Mouse (Mus musculus): ENCODE results near the gene Hipk2. TPM values are rescaled to one million over a fixed set of nuclear protein-coding genes. Genes with fewer than 3 reads are reported as not detected.

Hipk2 gene
- polyA plus RNA-seq, 1 experiment: 16.9 TPM

DNA sequence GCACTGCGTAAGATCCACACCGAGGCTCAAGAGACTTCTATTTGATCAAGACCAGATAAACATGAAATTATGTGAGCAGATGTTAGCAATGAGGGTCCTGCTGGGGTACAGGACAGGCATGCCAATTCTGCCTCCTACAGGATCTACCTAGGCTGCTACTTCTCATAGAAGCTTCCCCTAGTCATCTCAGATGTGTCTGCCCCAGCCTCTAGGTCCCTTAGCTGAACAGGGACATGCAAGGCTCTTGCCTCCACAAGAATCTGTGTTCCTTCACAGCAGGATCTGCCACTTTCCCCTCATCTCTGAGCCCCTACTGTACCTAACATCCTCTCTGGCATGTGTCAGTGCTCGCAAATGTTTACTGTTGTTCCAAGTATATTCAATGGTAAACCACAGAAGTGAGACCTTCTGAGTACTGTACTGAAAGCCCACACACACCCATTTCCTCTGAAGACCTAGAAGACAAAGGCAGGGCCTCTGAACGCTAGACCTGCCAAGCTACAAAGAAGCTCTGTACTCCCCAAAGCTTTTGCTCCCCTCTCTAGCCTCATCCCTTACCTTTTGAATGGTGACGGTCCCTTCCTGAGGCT lies 86.6 kb downstream of the Hipk2 start:
- Histone ChIP-seq H3K4me1 (replicated peaks; ENCODE audit: control insufficient read depth, insufficient read depth, low read length) (peaks cover 2% of the 10 kb centered on the region; the same call in 1 of the 2 replicates), H3K36me3 (ENCODE audit: control insufficient read depth, insufficient read depth, low read length) (no peaks in the 10 kb centered on the region), H3K4me3 (ENCODE audit: control insufficient read depth, insufficient read depth, low read length) (no peak overlapping the region), H3K27me3 (ENCODE audit: control insufficient read depth, insufficient read depth, low read length) (no peaks in the 10 kb centered on the region), H3K27ac (ENCODE audit: control insufficient read depth, insufficient read depth, low read length) (no peak overlapping the region)
- no peak for DNase-seq
- TF ChIP-seq POLR2A (IDR thresholded peaks at IDR 0.05; ENCODE audit: control insufficient read depth, extremely low read depth, insufficient read depth, low read length, poor library complexity) (no peak), CTCF (IDR thresholded peaks at IDR 0.05; ENCODE audit: borderline replicate concordance, control insufficient read depth, extremely low read depth, insufficient read depth, low read length, poor library complexity) (no peak)
- 63% methylated on average over 5 of the region's 5 CpGs for WGBS

DNA sequence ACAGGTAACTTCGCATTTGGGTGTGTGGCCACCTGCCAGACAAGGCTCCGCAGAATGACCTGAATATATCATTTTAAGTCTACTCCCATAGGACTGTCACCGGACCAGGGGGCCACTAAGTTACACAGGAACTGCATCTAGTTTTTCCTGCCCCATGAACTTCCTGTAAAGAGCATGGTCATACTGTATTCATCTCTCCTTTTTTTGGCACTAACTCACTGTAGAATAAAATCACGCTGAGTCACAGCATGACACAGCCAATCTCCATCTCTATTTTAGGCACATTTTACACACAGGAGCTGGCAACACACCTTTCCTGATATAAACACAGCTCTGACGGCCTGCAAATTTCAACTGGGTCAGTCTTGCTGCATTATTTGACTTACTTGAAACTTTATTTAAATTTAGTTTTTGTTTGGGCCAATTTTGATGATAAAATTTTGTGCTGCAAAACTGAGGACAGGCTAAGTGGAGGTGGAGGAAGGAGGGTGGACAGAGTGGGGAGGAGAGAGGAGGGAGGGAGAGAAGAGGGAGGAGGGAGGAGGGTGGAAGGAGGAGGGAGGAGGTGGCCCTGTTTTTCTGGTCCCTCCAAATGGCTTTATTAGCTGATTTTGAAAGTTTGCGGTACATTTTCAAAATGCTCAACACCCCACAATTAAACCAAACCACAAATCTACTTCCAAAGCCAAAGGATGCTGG lies 88.0 kb downstream of the Hipk2 start:
- no peak overlapping the region for H3K4me3 ChIP-seq (ENCODE audit: control insufficient read depth, insufficient read depth, low read length)
- TF ChIP-seq POLR2A (IDR thresholded peaks at IDR 0.05; ENCODE audit: control insufficient read depth, extremely low read depth, insufficient read depth, low read length, poor library complexity) (no peak), CTCF (IDR thresholded peaks at IDR 0.05; ENCODE audit: borderline replicate concordance, control insufficient read depth, extremely low read depth, insufficient read depth, low read length, poor library complexity) (no peak)
- whole genome bisulfite sequencing: 83% methylated on average over 6 of the region's 6 CpGs
- H3K27me3 ChIP-seq (ENCODE audit: control insufficient read depth, insufficient read depth, low read length): no peaks in the 10 kb centered on the region
- no peaks in the 10 kb centered on the region for H3K36me3 ChIP-seq (ENCODE audit: control insufficient read depth, insufficient read depth, low read length)
- peaks cover 2% of the 10 kb centered on the region; the same call in 1 of the 2 replicates for H3K4me1 ChIP-seq (replicated peaks; ENCODE audit: control insufficient read depth, insufficient read depth, low read length)
- DNase-seq: no peak
- no peak overlapping the region for H3K27ac ChIP-seq (ENCODE audit: control insufficient read depth, insufficient read depth, low read length)

DNA sequence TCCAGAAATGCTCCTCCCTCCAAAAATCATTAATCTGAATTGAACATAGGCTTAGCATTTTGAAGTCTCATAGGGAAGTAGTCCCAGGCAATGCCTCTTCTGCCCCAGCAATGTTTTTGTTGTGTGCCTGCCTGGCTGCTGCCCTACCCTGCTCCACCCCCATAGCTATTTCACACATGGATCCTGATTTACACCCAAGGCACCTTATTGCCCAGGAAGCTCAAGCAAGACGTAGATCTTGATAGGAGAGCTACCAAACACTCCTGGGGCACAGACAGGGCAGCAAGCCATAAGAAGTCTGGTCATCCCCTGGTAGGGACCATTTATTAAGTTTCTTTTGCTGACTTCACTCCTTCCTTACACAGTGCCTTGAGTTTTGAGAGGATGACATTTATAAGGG lies 88.8 kb downstream of the Hipk2 start:
- Histone ChIP-seq H3K4me1 (replicated peaks; ENCODE audit: control insufficient read depth, insufficient read depth, low read length) (peaks cover 2% of the 10 kb centered on the region; the same call in 1 of the 2 replicates), H3K27ac (ENCODE audit: control insufficient read depth, insufficient read depth, low read length) (no peak overlapping the region), H3K36me3 (ENCODE audit: control insufficient read depth, insufficient read depth, low read length) (no peaks in the 10 kb centered on the region), H3K27me3 (ENCODE audit: control insufficient read depth, insufficient read depth, low read length) (no peaks in the 10 kb centered on the region), H3K4me3 (ENCODE audit: control insufficient read depth, insufficient read depth, low read length) (no peak overlapping the region)
- whole genome bisulfite sequencing: 90% methylated on average over 1 of the region's 1 CpGs
- no peak for DNase-seq
- TF ChIP-seq CTCF (IDR thresholded peaks at IDR 0.05; ENCODE audit: borderline replicate concordance, control insufficient read depth, extremely low read depth, insufficient read depth, low read length, poor library complexity): no peak
- no peak for TF ChIP-seq POLR2A (IDR thresholded peaks at IDR 0.05; ENCODE audit: control insufficient read depth, extremely low read depth, insufficient read depth, low read length, poor library complexity)

DNA sequence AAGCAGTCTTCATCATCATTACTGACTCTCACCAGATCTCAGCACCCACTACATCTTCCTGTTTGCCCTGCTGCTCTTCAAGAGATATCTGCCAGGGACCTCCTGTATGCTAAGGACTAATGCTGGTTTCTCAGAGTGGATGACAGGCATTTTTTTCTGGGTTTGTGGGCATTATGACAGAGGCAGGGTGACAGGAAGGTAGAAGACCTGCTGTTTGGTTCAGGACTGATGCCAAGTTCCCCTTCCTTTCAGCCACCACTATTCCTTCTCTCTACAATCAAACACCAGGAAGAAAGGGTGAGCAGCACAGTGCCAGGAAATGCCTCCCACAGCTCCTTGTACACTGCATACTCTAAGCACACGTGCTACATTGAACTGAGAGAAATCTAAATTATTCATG lies 90.2 kb downstream of the Hipk2 start:
- TF ChIP-seq CTCF (IDR thresholded peaks at IDR 0.05; ENCODE audit: borderline replicate concordance, control insufficient read depth, extremely low read depth, insufficient read depth, low read length, poor library complexity) (no peak), POLR2A (IDR thresholded peaks at IDR 0.05; ENCODE audit: control insufficient read depth, extremely low read depth, insufficient read depth, low read length, poor library complexity) (no peak)
- no peak overlapping the region for H3K27ac ChIP-seq (ENCODE audit: control insufficient read depth, insufficient read depth, low read length)
- peaks cover 2% of the 10 kb centered on the region; the same call in 1 of the 2 replicates for H3K4me1 ChIP-seq (replicated peaks; ENCODE audit: control insufficient read depth, insufficient read depth, low read length)
- 6% methylated on average over 1 of the region's 1 CpGs for WGBS
- H3K4me3 ChIP-seq (ENCODE audit: control insufficient read depth, insufficient read depth, low read length): no peak overlapping the region
- no peaks in the 10 kb centered on the region for H3K27me3 ChIP-seq (ENCODE audit: control insufficient read depth, insufficient read depth, low read length)
- H3K36me3 ChIP-seq (ENCODE audit: control insufficient read depth, insufficient read depth, low read length): no peaks in the 10 kb centered on the region
- no peak for DNase-seq

DNA sequence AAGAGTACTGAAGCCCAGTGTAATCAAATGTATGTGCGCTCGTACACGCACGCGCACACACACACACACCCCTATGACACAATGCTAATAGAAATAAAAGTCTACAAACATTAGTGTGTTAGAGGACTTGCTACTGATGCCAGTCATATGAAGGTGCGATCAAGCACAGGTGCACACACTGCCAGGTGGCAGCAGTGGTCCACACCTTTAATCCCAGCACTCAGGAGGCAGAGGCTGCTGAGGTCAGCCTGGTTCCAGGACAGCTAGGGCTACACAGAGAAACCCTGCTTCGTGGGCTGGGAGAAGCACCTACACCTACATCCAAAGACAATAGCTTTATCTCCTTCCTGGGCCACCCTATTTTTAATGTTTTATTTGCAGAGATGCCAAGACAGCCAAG lies 96.6 kb downstream of the Hipk2 start:
- WGBS: 97% methylated on average over 7 of the region's 7 CpGs
- H3K27ac ChIP-seq (ENCODE audit: control insufficient read depth, insufficient read depth, low read length): no peak overlapping the region
- no peak for TF ChIP-seq CTCF (IDR thresholded peaks at IDR 0.05; ENCODE audit: borderline replicate concordance, control insufficient read depth, extremely low read depth, insufficient read depth, low read length, poor library complexity)
- TF ChIP-seq POLR2A (IDR thresholded peaks at IDR 0.05; ENCODE audit: control insufficient read depth, extremely low read depth, insufficient read depth, low read length, poor library complexity): no peak

DNA sequence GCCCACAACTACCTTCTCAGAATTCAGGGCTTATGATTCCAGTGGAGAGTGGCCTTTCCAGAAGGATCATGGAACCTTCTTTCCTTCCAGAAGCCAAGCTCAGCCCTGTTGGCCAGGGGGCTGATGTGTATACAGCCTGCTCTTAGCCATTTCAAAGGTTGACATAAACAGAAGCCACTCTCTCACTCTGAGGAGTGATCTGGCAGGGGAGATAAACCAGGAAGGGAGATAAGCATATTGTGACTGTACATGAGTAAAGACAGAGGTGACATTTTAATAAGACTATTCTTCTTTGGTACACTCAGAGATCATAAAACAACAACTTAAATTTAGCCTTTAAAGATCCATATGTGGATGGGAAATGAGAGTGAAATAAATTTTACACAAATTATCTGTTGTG lies 97.1 kb downstream of the Hipk2 start:
- no peaks in the 10 kb centered on the region for H3K4me1 ChIP-seq (replicated peaks; ENCODE audit: control insufficient read depth, insufficient read depth, low read length)
- no peaks in the 10 kb centered on the region for H3K36me3 ChIP-seq (ENCODE audit: control insufficient read depth, insufficient read depth, low read length)
- H3K27ac ChIP-seq (ENCODE audit: control insufficient read depth, insufficient read depth, low read length): no peak overlapping the region
- TF ChIP-seq CTCF (IDR thresholded peaks at IDR 0.05; ENCODE audit: borderline replicate concordance, control insufficient read depth, extremely low read depth, insufficient read depth, low read length, poor library complexity) (no peak), POLR2A (IDR thresholded peaks at IDR 0.05; ENCODE audit: control insufficient read depth, extremely low read depth, insufficient read depth, low read length, poor library complexity) (no peak)
- DNase-seq: no peak
- no peak overlapping the region for H3K4me3 ChIP-seq (ENCODE audit: control insufficient read depth, insufficient read depth, low read length)
- no peaks in the 10 kb centered on the region for H3K27me3 ChIP-seq (ENCODE audit: control insufficient read depth, insufficient read depth, low read length)

More for the DNA sequence above, 96.6 kb downstream of the Hipk2 start:
- H3K4me3 ChIP-seq (ENCODE audit: control insufficient read depth, insufficient read depth, low read length): no peak overlapping the region
- DNase-seq: no peak
- no peaks in the 10 kb centered on the region for H3K4me1 ChIP-seq (replicated peaks; ENCODE audit: control insufficient read depth, insufficient read depth, low read length)
- H3K27me3 ChIP-seq (ENCODE audit: control insufficient read depth, insufficient read depth, low read length): no peaks in the 10 kb centered on the region
- H3K36me3 ChIP-seq (ENCODE audit: control insufficient read depth, insufficient read depth, low read length): no peaks in the 10 kb centered on the region

All from thymus, adult 2 months (tissue).